Mouse (Mus musculus) heart, postnatal 0 days (tissue): Measurements from ENCODE around the gene Try10. TPM values are rescaled to one million over a fixed set of nuclear protein-coding genes. Genes with fewer than 3 reads are reported as not detected.
"Not testable (repeated sequence)": the region's sequence is repeated elsewhere in the genome, so short reads cannot be mapped to it uniquely, and the experiment has no call there.

Experiments
- ATAC-seq: fragments of 200-750 bp; cut with Nextera tagmentation; 2 replicates; pipeline ENCODE4 v1.8.0; 2017; ENCODE audit warnings: low read depth, moderate number of reproducible peaks, moderate library complexity; ENCODE audit not compliant: insufficient read depth
- DNase-seq: peaks from one replicate; pipeline ENCODE4 v3.0.0-alpha.2; 2016; ENCODE audit warnings: low spot score
- H3K27ac ChIP-seq: fragments of 300-500 bp; sonication (generic); 2 replicates; pipeline ENCODE4 v1.5.1; 2014; ENCODE audit warnings: low read depth, mild to moderate bottlenecking
- H3K27me3 ChIP-seq: fragments of 300-500 bp; sonication (generic); 2 replicates; pipeline ENCODE4 v1.6.1; 2014; ENCODE audit warnings: low read length, mixed read lengths; ENCODE audit not compliant: control insufficient read depth, insufficient read depth
- H3K36me3 ChIP-seq: fragments of 300-500 bp; sonication (generic); replicated peaks from 2 replicates; pipeline ENCODE4 v1.6.1; 2014; ENCODE audit warnings: low read length, mixed read lengths; ENCODE audit not compliant: control insufficient read depth, insufficient read depth
- H3K4me1 ChIP-seq: fragments of 300-500 bp; sonication (generic); 2 replicates; pipeline ENCODE4 v1.6.1; 2014; ENCODE audit warnings: antibody characterized with exemption; ENCODE audit not compliant: control insufficient read depth, insufficient read depth
- H3K4me2 ChIP-seq: fragments of 300-500 bp; sonication (generic); 2 replicates; pipeline ENCODE4 v1.6.1; 2014; ENCODE audit warnings: low read depth, mild to moderate bottlenecking, low read length, moderate library complexity
- H3K4me3 ChIP-seq: fragments of 300-500 bp; sonication (generic); 2 replicates; pipeline ENCODE4 v1.5.1; 2014; ENCODE audit warnings: low read depth, low read length
- H3K9ac ChIP-seq: fragments of 300-500 bp; sonication (generic); replicated peaks from 2 replicates; pipeline ENCODE4 v1.6.1; 2014; ENCODE audit warnings: low read depth, low read length, mixed read lengths
- H3K9me3 ChIP-seq: fragments of 300-500 bp; sonication (generic); replicated peaks from 2 replicates; pipeline ENCODE4 v1.6.1; 2016; ENCODE audit warnings: low read length; ENCODE audit not compliant: control insufficient read depth
- CTCF ChIP-seq: IDR thresholded peaks from 2 replicates; pipeline ENCODE4 v1.5.1; 2016; ENCODE audit warnings: antibody characterized with exemption, control low read depth, low read depth
- EP300 ChIP-seq: IDR thresholded peaks from 2 replicates; pipeline ENCODE4 v1.6.1; 2016; ENCODE audit warnings: antibody characterized with exemption, low read depth
- WGBS: fragments of 180-500 bp; shearing (Covaris S2); extraction: QIAGEN DNeasy Blood & Tissue Kit; methylation state at CpG from one replicate; pipeline ENCODE4 v1.1.7; 2014; 5-methylcytosine and 5-hydroxymethylcytosine counted together
- polyA plus RNA-seq: library from polyadenylated mRNA; unstranded; fragments of >200 nt; fragmentation: Nextera tagmentation; extraction: Ambion mirVana; gene quantifications from 2 replicates; pipeline ENCODE4 v1.2.1, GENCODE M21; 2015
- total RNA-seq: library from RNA; depleted of rRNA; stranded (reverse); fragments of >200 nt; gene quantifications from 2 replicates; pipeline ENCODE4 v1.2.3, GENCODE M21; 2014; ENCODE audit warnings: low replicate concordance; rRNA removed

The Try10 gene
- total RNA-seq, result not detected in 2 replicates
- polyA plus RNA-seq, result not detected in 2 replicates

DNA sequence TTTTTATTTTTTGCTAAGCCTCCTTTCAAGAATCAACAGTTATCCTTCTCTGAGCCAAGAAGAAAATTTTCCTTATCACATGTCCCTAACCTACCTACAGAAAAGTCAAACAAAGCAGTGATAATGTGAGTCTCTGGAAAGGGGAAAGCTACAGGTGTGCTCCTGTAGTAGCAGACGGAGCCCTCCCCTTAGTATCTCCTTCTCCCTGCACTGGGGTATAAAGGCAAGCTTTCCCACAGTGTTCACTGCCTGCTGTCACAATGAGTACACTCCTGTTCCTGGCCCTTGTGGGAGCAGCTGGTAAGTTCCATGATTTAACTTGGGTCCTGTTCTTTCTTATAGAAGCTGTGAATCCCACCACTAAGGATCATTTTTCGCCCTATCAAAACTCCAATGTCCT is at the start of gene Try10:
TSS of gene Try10 (plus strand) at position 174 of the 400 bp plus-strand sequence.
- no peaks in the 10 kb centered on the region for H3K36me3 ChIP-seq
- no peaks in the 10 kb centered on the region for H3K9me3 ChIP-seq
- ATAC-seq (no peak), DNase-seq (no peak)
- 55% methylated on average over 2 of the region's 2 CpGs for WGBS
- no peaks in the 10 kb centered on the region for H3K4me1 ChIP-seq
- no peak within 1 kb of the TSS for H3K4me3 ChIP-seq
- no peak within 1 kb of the TSS for H3K4me2 ChIP-seq
- H3K9ac ChIP-seq, result no peak within 1 kb of the TSS
- H3K27ac ChIP-seq, result no peak within 1 kb of the TSS
- TF ChIP-seq CTCF, result no peak
- TF ChIP-seq EP300, result no peak
- H3K27me3 ChIP-seq, result no peaks in the 10 kb centered on the region

DNA sequence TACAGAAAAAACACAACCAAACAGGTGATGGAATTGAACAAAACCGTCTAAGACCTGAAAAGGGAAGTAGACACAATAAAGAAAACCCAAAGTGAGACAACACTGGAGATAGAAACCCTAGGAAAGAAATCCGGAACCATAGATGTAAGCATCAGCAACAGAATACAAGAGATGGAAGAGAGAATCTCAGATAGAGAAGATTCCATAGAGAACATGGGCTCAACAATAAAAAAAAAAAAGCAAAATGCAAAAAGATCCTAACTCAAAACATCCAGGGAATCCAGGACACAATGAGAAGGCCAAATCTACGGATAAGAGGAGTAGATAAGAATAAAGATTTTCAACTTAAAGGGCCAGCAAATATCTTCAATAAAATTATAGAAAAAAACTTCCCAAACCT is 37.2 kb upstream of the Try10 start, which contains the start of gene Try5:
TSS of gene Try5 (minus strand) at position 101 of the 400 bp plus-strand sequence.
- not testable (repeated sequence) for H3K36me3 ChIP-seq, DNase-seq, H3K4me1 ChIP-seq, H3K9ac ChIP-seq, H3K4me2 ChIP-seq, H3K27me3 ChIP-seq, H3K27ac ChIP-seq, ATAC-seq, H3K9me3 ChIP-seq, H3K4me3 ChIP-seq
- 43% methylated on average over 3 of the region's 3 CpGs for WGBS

DNA sequence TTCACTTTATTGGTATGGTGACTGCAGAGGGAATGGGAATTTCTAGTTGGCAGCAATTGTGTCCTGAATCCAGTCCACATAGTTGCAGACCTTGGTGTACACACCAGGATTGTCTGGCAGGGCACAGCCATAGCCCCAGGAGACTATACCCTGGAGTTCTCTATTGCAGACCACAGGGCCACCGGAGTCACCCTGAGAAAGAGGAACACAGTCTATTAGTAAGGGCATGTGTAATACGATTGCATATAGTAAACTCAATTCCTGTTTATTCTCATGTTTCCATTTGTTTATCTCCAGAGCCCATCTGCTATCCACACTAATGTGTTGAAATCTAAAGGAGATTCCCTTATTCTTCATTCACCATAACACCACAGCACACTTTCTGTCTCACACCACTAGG is 19.9 kb downstream of the Try10 start:
- 89% methylated on average over 1 of the region's 2 CpGs for WGBS
- not testable (repeated sequence) for H3K4me2 ChIP-seq, H3K27me3 ChIP-seq, ATAC-seq, H3K4me1 ChIP-seq, H3K4me3 ChIP-seq, DNase-seq, H3K9ac ChIP-seq, H3K27ac ChIP-seq, H3K9me3 ChIP-seq, H3K36me3 ChIP-seq

DNA sequence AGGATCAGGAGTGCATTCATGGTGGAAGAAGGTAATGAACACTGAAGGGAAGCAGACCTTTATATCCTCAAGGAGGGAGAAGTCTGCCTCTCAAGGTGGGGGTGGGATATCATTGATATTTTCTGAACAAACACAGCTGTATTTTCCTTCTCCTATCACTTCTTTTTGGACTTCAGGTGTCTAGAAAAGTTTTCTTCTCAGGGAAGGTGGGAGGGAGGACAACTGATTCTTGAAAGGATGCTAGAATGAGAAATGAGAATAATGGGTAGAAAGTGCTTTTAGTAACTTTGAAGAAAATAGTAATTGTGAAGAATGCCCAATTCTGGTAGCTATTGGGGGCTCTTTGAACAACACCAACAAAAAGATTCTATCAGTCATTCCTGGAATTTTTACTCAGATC is 23.7 kb downstream of the Try10 start, which contains the start of gene Prss3:
TSS of gene Prss3 (minus strand) at position 101 of the 400 bp plus-strand sequence.
- H3K9me3 ChIP-seq, H3K4me2 ChIP-seq, H3K4me3 ChIP-seq, H3K27me3 ChIP-seq, ATAC-seq, H3K9ac ChIP-seq, H3K27ac ChIP-seq, H3K36me3 ChIP-seq, DNase-seq, H3K4me1 ChIP-seq: not testable (repeated sequence)

DNA sequence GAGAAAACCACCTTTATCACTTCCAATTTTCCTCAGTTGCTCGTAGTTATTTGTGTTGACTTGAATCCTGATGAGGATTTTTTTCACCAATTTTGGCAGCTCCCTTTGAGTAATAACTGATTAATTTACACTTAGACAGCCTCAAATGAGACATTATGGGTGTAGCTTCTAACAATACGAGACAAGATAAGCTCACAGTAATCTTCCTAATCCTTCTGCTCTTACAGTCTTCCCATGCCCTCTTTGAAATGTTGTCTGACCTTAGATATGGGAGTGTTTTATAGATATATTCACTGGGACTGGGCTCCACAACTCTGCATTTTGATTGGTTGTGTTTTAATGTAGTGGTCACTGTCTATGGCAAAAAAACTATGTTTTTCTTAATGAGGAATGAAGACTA is 32.9 kb downstream of the Try10 start:
- TF ChIP-seq EP300, result no peak
- TF ChIP-seq CTCF, result no peak
- Histone ChIP-seq H3K27ac (no peak overlapping the region), H3K27me3 (no peaks in the 10 kb centered on the region), H3K4me2 (no peak overlapping the region), H3K4me3 (no peak overlapping the region), H3K4me1 (no peaks in the 10 kb centered on the region), H3K9ac (no peak overlapping the region), H3K9me3 (no peaks in the 10 kb centered on the region), H3K36me3 (no peaks in the 10 kb centered on the region)
- WGBS, result 58% methylated on average over 2 of the region's 2 CpGs
- no peak for ATAC-seq
- no peak for DNase-seq

DNA sequence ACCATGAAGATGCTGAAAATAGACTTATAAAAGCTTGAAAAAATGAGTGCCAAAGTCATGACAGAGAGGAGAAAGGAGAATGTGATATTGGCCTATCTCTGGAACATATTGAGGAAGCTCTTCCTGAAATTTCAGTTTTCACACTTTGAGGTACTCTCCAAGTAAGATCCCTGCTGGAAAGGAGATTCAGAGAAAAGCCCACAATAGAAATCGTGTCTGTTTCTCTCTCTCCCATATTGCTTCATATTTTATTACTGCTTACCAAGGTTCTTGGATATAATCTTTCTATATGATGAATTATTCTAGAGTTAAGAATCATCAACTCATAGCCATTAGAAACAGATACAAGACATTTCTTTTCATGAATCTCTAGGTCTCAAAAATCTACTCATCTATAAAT is 37.7 kb downstream of the Try10 start:
- not testable (repeated sequence) for H3K9me3 ChIP-seq, H3K9ac ChIP-seq, ATAC-seq, H3K36me3 ChIP-seq, DNase-seq, H3K27me3 ChIP-seq, H3K4me2 ChIP-seq, H3K27ac ChIP-seq, H3K4me3 ChIP-seq, H3K4me1 ChIP-seq
- WGBS, result 38% methylated on average over 1 of the region's 1 CpGs

DNA sequence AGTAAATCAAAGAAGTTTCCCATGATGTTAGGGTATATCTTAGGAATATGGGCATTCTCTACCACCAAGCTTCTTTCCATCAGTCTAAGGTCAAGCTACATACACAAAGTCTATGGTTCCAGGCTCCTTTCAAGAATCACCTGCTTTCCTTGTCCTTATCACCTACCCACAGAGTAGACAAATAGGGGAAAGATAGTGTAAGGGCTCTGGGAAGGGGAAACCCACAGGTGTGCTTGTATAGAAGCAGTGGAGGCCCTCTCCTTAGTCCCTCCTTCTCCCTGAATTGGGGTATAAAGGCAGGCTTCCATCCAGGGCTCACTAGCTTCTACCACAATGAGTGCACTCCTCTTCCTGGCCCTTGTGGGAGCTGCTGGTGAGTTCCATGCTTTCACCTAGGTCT is 38.2 kb downstream of the Try10 start, which contains the start of gene Gm5771:
TSS of gene Gm5771 (plus strand) at position 301 of the 400 bp plus-strand sequence.
- ATAC-seq, H3K9ac ChIP-seq, DNase-seq: not testable (repeated sequence)

More for the DNA sequence above, 38.2 kb downstream of the Try10 start, which contains the start of gene Gm5771:
- not testable (repeated sequence) for H3K4me1 ChIP-seq, H3K27me3 ChIP-seq, H3K36me3 ChIP-seq, H3K27ac ChIP-seq, H3K4me3 ChIP-seq, H3K4me2 ChIP-seq, H3K9me3 ChIP-seq
